Mouse (Mus musculus): Measurements from ENCODE around the gene 1700017B05Rik. TPM values are rescaled to one million over a fixed set of nuclear protein-coding genes. Genes with fewer than 3 reads are reported as not detected.

Gene 1700017B05Rik
- total and polyA plus RNA-seq, 2 experiments from 2014 or later, result 5.2 to 14.7 TPM

DNA sequence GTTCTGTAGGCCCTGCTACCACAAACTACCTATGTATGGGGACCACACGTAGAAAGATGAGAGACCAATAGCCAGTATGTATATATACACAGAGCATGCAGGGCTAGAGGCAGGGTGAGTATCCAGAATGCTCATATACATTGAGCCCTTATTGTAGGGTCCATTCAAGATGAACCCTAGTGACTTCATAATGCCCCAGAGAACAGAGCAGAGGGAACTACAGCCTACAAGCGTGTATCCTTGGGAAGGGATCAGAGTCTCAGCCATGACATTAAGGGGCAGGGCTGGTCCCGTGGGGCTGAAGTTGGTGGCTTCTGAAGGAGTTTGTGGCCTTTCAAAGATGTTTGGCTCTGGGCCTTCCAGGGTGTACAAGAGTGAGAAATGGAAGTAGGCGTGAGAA is 12.4 kb downstream of the 1700017B05Rik start:
- Histone ChIP-seq H3K4me1 (ENCODE audit: insufficient read depth, low read length) (no peaks in the 10 kb centered on the region), H3K9ac (replicated peaks; ENCODE audit: low read length) (no peak overlapping the region), H3K4me3 (ENCODE audit: low read length) (no peak overlapping the region), H3K4me2 (ENCODE audit: low read depth, low read length) (no peak overlapping the region), H3K9me3 (ENCODE audit: low read length) (no peaks in the 10 kb centered on the region), H3K27me3 (ENCODE audit: insufficient read depth, low read length) (no peaks in the 10 kb centered on the region), H3K36me3 (ENCODE audit: insufficient read depth, low read length) (0 out of 2 replicates have a peak, but pooled peaks cover 6% of the 10 kb centered on the region), H3K27ac (no peak overlapping the region)
- TF ChIP-seq CTCF (IDR thresholded peaks at IDR 0.05; ENCODE audit: low read depth), result no peak
- no peak for DNase-seq (ENCODE audit: low spot score)
- 87% methylated on average over 4 of the region's 4 CpGs for WGBS
- no peak for ATAC-seq

DNA sequence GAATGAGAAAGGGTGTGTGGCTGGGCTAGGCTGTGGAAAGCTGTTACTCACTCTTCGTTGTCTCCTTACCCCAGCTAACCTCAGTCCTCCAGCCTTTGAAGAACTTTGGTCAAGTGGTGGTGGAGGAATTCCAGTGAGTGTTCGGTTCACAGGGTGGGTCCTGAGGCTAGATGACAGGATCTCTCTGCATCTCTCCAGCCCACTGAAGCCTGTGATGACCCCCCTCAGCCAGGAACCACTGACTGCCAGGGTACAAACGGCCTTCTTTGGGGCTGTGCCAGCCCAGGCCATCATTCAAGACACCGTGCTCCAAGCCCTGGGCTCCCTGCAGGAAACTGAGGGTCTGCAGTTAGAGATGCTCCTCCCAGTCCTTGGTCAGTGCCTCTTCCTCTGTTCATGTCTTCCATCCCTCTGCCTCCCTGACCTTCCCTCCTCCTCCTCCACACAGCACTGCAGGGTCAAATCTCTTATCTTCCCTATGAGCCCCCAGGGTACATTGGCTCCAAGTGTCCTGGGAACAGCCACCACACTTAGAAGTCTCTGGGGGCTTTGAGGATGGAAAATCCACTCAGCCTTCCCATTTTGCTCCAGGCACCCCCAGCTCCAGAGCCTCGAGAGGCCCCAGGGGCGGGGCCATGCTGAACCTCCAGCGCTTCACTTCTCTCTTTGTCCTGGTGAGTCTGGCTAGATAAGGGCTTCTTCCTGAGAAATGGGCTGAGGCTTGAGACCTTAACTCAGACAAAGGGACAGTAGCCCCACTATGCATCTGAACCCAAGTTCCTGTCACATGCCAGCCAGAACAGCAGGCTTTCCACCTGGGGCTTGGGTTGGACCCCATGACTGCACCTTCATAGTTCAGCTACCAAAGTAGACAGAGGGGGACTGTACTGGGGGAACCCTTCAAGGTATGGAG is 14.1 kb downstream of the 1700017B05Rik start:
- no peaks in the 10 kb centered on the region for H3K9me3 ChIP-seq (ENCODE audit: low read length)
- TF ChIP-seq CTCF (IDR thresholded peaks at IDR 0.05; ENCODE audit: low read depth), result no peak
- WGBS, result 69% methylated on average over 7 of the region's 7 CpGs
- no peak overlapping the region for H3K4me2 ChIP-seq (ENCODE audit: low read depth, low read length)
- no peak for DNase-seq (ENCODE audit: low spot score)
- H3K9ac ChIP-seq (replicated peaks; ENCODE audit: low read length), result no peak overlapping the region
- H3K4me3 ChIP-seq (ENCODE audit: low read length), result no peak overlapping the region
- H3K4me1 ChIP-seq (ENCODE audit: insufficient read depth, low read length), result no peaks in the 10 kb centered on the region
- H3K27me3 ChIP-seq (ENCODE audit: insufficient read depth, low read length), result no peaks in the 10 kb centered on the region
- 0 out of 2 replicates have a peak, but pooled peaks cover 6% of the 10 kb centered on the region for H3K36me3 ChIP-seq (ENCODE audit: insufficient read depth, low read length)
- no peak overlapping the region for H3K27ac ChIP-seq
- no peak for ATAC-seq

DNA sequence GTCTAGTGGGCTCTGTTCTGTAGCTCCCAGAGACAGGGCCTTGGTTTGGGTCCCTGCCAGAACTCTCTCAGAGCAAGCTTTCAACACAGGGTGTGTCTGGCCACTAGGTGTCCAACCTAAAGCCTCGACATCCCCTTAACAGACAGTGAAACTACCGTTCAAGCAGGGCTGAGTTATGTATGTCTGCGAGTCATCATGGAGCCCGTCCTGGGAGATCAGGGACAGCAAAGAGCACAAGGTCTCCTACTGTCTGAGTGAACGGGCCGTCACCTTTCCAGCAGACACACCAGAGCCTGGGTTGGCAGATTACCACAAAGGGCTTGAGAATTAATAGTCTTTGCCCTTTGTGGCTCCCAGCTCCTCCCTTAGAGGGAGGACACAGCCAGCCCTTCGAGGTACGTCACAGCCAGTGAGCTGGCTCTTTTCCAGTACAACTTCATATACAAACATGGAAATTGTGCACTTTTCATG is 15.2 kb downstream of the 1700017B05Rik start:
- DNase-seq (ENCODE audit: low spot score) (no peak), ATAC-seq (no peak)
- WGBS, result 65% methylated on average over 8 of the region's 8 CpGs
- H3K27ac ChIP-seq, result no peak overlapping the region
- H3K4me2 ChIP-seq (ENCODE audit: low read depth, low read length), result no peak overlapping the region
- no peaks in the 10 kb centered on the region for H3K4me1 ChIP-seq (ENCODE audit: insufficient read depth, low read length)
- no peaks in the 10 kb centered on the region for H3K27me3 ChIP-seq (ENCODE audit: insufficient read depth, low read length)
- no peak overlapping the region for H3K9ac ChIP-seq (replicated peaks; ENCODE audit: low read length)
- H3K4me3 ChIP-seq (ENCODE audit: low read length), result no peak overlapping the region
- no peaks in the 10 kb centered on the region for H3K9me3 ChIP-seq (ENCODE audit: low read length)
- no peak for TF ChIP-seq CTCF (IDR thresholded peaks at IDR 0.05; ENCODE audit: low read depth)
- no peaks in the 10 kb centered on the region for H3K36me3 ChIP-seq (ENCODE audit: insufficient read depth, low read length)

DNA sequence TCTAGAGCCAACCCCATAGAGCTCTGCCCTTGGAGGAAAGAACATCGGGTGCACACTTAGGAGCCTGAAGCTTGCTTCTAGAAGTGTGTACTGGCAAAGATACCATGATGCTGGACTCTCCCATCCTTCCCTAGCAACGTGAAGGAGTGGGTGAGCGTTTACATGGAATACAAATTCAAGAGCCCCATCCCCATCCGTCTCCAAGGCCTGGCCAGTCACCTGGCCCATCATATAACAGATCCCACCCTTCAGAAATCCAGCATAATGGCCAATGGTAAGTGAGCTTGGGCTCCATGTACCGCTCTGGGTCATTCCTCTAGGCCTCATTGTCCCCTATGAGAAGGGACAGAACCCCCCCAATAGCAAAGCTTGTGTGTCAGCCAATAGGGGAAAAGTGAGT is 15.9 kb downstream of the 1700017B05Rik start:
- ATAC-seq (no peak), DNase-seq (ENCODE audit: low spot score) (no peak)
- no peak for TF ChIP-seq CTCF (IDR thresholded peaks at IDR 0.05; ENCODE audit: low read depth)
- no peak overlapping the region for H3K4me3 ChIP-seq (ENCODE audit: low read length)
- no peaks in the 10 kb centered on the region for H3K36me3 ChIP-seq (ENCODE audit: insufficient read depth, low read length)
- H3K27me3 ChIP-seq (ENCODE audit: insufficient read depth, low read length), result no peaks in the 10 kb centered on the region
- H3K4me2 ChIP-seq (ENCODE audit: low read depth, low read length), result no peak overlapping the region
- no peak overlapping the region for H3K9ac ChIP-seq (replicated peaks; ENCODE audit: low read length)
- no peak overlapping the region for H3K27ac ChIP-seq
- no peaks in the 10 kb centered on the region for H3K4me1 ChIP-seq (ENCODE audit: insufficient read depth, low read length)
- 94% methylated on average over 5 of the region's 5 CpGs for WGBS
- H3K9me3 ChIP-seq (ENCODE audit: low read length), result no peaks in the 10 kb centered on the region

DNA sequence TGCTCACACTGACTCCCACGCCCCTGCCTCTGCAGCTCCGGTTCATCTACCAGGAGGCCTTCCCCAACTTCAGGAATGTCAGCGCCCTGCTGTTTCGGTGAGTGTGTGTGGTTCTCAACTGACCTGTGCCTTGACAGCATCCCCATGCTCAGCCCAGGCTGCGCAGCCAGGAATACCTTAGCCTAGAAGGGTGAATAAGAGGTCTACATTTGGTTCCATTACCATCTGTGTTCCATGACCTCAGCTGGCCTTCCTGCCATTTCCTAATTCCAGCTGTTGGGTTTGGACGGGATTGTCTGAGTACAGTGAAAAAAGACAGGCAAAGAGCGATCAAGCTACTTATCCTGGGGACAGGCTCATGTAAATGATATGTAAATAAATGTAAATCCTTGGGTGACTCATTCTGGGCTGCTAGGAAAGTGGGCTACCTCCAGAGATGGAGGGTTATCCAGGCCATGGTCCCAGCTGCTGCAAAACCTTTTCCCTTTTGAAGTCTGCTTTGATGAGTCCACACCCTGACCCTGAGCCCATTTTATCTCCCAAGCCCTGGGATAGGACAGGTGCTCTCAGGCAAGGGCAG is 18.2 kb downstream of the 1700017B05Rik start:
- 38% methylated on average over 7 of the region's 7 CpGs for WGBS
- no peak overlapping the region for H3K9ac ChIP-seq (replicated peaks; ENCODE audit: low read length)

DNA sequence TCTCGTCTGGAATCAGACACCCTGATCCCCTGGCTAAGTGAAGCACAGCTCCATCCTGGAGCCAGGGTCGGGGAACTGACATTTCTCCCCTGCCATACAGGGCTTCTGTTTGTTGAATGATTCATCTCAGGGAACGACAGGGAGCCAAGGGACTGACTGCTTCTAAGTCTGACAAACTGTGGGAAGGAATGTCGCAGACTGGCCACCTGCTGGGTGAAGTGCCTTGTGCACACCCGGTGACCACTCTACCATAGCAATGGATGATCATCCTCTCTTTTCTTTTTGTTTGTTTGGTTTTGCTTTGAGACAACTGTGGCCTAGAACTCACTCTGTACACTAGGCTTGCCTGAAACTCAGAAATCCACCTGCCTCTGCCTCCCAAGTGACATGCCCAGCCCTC is 19.5 kb downstream of the 1700017B05Rik start:
- Histone ChIP-seq H3K27ac (no peak overlapping the region), H3K9ac (replicated peaks; ENCODE audit: low read length) (no peak overlapping the region), H3K36me3 (ENCODE audit: insufficient read depth, low read length) (no peaks in the 10 kb centered on the region), H3K4me3 (ENCODE audit: low read length) (no peak overlapping the region), H3K27me3 (ENCODE audit: insufficient read depth, low read length) (no peaks in the 10 kb centered on the region), H3K4me2 (ENCODE audit: low read depth, low read length) (no peak overlapping the region), H3K9me3 (ENCODE audit: low read length) (no peaks in the 10 kb centered on the region), H3K4me1 (ENCODE audit: insufficient read depth, low read length) (no peaks in the 10 kb centered on the region)
- DNase-seq (ENCODE audit: low spot score) (no peak), ATAC-seq (no peak)
- TF ChIP-seq CTCF (IDR thresholded peaks at IDR 0.05; ENCODE audit: low read depth), result no peak
- 21% methylated on average over 5 of the region's 5 CpGs for WGBS

More for the DNA sequence above, 18.2 kb downstream of the 1700017B05Rik start:
- Histone ChIP-seq H3K27me3 (ENCODE audit: insufficient read depth, low read length) (no peaks in the 10 kb centered on the region), H3K9me3 (ENCODE audit: low read length) (no peaks in the 10 kb centered on the region), H3K4me2 (ENCODE audit: low read depth, low read length) (no peak overlapping the region), H3K4me3 (ENCODE audit: low read length) (no peak overlapping the region), H3K36me3 (ENCODE audit: insufficient read depth, low read length) (no peaks in the 10 kb centered on the region), H3K27ac (no peak overlapping the region), H3K4me1 (ENCODE audit: insufficient read depth, low read length) (no peaks in the 10 kb centered on the region)
- DNase-seq (ENCODE audit: low spot score) (no peak), ATAC-seq (no peak)
- no peak for TF ChIP-seq CTCF (IDR thresholded peaks at IDR 0.05; ENCODE audit: low read depth)

Data from hindbrain, postnatal 0 days (tissue).